Mouse (Mus musculus) large intestine, adult 2 months (tissue): Measurements from ENCODE around the gene Csrnp1. TPM values are rescaled to one million over a fixed set of nuclear protein-coding genes. Genes with fewer than 3 reads are reported as not detected.

ENCODE experiments used
- DNase-seq: peaks from one replicate; pipeline ENCODE4 v3.0.0-alpha.2; 2012; ENCODE audit warnings: low read depth, low spot score
- WGBS: fragments of 180-500 bp; shearing (Covaris S2); methylation state at CpG from one replicate; pipeline ENCODE4 v1.1.7; 2018; 5-methylcytosine and 5-hydroxymethylcytosine counted together
- polyA plus RNA-seq: library from polyadenylated mRNA; depleted of rRNA; stranded (reverse); fragments of >200 nt; gene quantifications from 2 replicates; pipeline ENCODE4 v1.2.3, GENCODE M21; 2012

The Csrnp1 gene
- polyA plus RNA-seq, 1 experiment = 9.8 TPM

- no peak for DNase-seq
- 8% methylated on average over 4 of the region's 4 CpGs for WGBS
Observed at GRCm38 (mm10) chr9:119980770-119981182, 3.7 kb downstream of the Csrnp1 start.

DNA sequence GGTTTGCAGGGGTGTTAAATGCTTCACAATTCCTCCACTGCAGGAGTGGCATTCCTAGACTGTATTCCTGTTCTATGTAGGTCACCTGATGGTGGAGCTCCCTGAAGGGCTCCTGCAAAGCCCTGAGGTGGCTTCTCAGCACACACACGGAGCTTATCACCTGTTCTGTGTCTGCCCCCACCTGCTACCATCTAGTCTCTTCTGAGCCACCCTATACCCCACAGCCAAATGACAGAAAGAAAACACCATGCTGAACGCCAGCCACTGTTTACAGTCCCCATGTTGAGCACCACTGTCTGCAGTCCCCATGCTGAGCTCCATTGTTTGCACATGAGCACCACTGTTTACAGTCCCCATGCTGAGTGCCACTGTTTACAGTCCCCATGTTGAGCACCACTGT, 4.7 kb downstream of the Csrnp1 start:
- 75% methylated on average over 2 of the region's 2 CpGs for WGBS
- no peak for DNase-seq

GRCm38 (mm10) chr9:119978811-119979441, 5.5 kb downstream of the Csrnp1 start:
- WGBS = 78% methylated on average over 6 of the region's 6 CpGs
- no peak for DNase-seq

- 59% methylated on average over 9 of the region's 9 CpGs for WGBS
- no peak for DNase-seq
Observed at GRCm38 (mm10) chr9:119978151-119978810, 6.2 kb downstream of the Csrnp1 start.

DNA sequence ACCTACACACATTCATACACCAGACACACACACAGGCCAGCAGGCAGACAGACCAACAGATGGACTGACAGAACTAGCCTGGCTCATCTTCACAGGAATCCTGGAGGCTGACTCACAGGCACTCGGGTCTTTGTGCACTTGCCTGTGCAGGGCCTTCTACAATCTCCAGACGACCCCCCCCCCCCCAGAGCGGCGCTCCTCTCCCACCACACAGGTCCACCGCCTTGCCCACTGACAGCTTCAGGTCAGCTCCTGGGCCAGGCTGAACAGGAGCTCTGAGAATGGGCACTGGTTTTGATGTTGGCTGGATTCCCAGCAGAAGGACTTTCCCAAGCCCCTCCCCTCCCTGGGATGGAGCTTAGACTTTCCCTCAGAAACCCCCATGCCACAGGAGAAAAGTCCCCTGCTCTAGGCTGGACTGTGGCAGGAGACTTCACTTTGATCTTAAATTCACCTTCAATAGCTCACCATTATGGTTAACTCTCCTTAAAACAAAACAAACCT, 6.8 kb downstream of the Csrnp1 start:
- no peak for DNase-seq
- WGBS = 57% methylated on average over 5 of the region's 5 CpGs

GRCm38 (mm10) chr9:119976704-119977556, 7.5 kb downstream of the Csrnp1 start:
- WGBS = 57% methylated on average over 17 of the region's 17 CpGs
- DNase-seq = no peak

GRCm38 (mm10) chr9:119975286-119975685, 9.2 kb downstream of the Csrnp1 start:
- no peak for DNase-seq
- WGBS = 75% methylated on average over 4 of the region's 4 CpGs

GRCm38 (mm10) chr9:119974609-119975008, 9.8 kb downstream of the Csrnp1 start:
- WGBS = 78% methylated on average over 5 of the region's 5 CpGs
- DNase-seq = no peak

DNA sequence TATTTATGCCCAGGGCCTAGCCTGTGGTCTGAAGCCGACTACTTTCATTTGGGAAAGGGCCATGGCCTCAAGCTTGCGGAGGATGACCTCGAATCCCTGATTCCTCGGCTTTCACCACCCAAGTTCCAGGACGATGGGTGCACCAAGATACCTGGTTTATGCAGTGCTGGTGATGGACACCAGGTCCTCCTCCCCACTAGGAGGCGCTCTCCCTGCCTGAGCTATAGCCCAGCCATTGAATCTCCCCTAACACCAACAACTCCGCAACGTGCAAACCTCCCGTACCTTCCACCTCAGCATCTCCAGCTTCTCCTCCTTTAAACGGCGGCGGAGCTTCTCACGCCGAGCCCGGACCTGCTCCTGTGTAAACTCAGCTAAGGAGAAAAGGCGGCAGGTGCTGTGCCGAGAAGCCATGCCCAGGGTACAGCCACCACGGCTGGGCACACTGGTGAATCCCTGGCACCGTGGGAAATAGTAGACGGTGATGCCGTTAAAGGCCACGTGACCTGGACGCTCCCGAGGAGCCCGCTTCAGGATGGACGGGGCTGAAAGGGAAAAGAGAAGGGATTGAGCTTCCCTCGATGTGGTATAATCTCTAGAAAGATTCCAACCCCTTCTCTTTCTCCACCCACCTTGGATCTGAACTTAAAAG, 10.5 kb downstream of the Csrnp1 start:
- WGBS = 95% methylated on average over 27 of the region's 27 CpGs
- DNase-seq = no peak

GRCm38 (mm10) chr9:119973281-119973680, 11.2 kb downstream of the Csrnp1 start:
- 95% methylated on average over 23 of the region's 23 CpGs for WGBS
- no peak for DNase-seq

GRCm38 (mm10) chr9:119972582-119972981, 11.9 kb downstream of the Csrnp1 start:
- WGBS = 89% methylated on average over 12 of the region's 12 CpGs
- no peak for DNase-seq

GRCm38 (mm10) chr9:119972166-119972565, 12.3 kb downstream of the Csrnp1 start:
- 89% methylated on average over 10 of the region's 10 CpGs for WGBS

GRCm38 (mm10) chr9:119970763-119971656, 13.4 kb downstream of the Csrnp1 start:
- no peak for DNase-seq
- WGBS = 61% methylated on average over 7 of the region's 7 CpGs

More at GRCm38 (mm10) chr9:119972166-119972565, 12.3 kb downstream of the Csrnp1 start:
- no peak for DNase-seq

GRCm38 (mm10) chr9:119970221-119970620, 14.2 kb downstream of the Csrnp1 start:
- WGBS = 59% methylated on average over 6 of the region's 6 CpGs
- DNase-seq = no peak

DNA sequence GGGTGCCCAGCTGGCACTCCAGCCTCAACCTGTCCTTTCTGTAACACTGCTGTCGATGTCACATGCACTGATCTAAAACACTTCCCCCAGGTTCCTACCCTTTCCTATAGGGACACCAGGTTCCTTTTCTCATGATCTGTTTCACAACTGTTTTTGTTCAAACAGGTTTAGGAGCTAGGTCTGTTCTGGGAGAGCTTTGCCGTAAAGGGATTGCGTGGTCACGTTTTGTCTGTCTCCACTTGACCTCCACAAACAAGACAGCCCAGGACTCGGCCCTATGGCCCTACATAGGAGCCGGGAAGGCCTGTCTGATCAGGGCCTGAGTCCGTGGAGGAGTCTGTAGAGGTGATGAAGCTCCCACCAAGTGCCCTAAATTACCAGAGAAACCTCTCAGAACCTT, 14.6 kb downstream of the Csrnp1 start:
- no peak for DNase-seq
- WGBS = 83% methylated on average over 7 of the region's 7 CpGs

DNA sequence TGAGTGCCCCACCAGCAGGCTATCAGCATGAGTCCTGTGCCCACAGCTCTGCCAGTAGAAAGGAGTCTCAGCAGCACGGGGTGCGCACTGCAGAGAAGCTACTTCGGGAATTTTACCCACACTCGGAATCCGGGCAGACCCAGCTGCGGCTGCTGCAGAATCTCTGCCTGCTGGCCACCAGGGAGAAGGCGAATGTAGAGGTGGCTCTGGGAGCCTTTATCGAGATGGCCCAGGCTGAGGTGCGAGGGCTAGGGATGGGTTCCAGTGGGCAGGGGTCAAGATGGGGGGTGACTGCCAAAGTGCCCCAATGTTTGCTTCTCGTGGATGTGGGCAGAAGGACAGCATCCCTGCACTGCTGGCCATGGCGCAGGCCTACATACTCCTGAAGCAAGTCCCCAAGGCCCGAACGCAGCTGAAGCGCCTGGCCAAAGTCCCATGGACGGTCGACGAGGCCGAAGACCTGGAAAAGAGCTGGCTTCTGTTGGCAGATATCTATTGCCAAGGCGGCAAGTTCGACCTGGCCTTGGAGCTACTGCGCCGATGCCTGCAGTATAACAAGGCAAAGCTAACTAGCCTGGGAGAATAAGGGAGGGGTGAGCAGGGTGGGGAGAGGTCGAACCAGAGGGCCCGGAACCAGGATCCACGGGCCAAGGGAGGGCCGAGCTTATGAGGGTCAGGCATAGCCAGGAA, 18.1 kb downstream of the Csrnp1 start:
- 91% methylated on average over 26 of the region's 26 CpGs for WGBS
- DNase-seq = no peak

GRCm38 (mm10) chr9:119965186-119965585, 19.3 kb downstream of the Csrnp1 start:
- 63% methylated on average over 3 of the region's 3 CpGs for WGBS
- no peak for DNase-seq

DNA sequence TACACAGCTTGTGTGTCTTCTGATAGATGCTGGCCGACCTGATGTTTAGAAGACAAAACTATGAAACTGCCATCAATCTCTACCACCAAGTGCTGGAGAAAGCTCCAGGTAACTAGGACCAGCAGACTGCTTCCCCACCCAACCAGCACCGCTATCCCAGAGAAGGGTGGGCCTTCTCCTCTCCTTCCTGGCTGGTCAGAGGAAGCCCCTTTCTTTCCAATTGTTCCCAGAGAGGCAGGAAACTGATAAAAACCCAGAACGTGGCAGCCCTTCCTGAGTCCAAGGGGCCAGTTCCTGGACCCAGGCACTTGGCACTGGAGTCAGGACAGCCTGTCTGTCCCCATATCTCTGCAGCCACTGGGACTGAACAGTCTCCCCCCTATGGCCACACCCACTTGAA, 20.3 kb downstream of the Csrnp1 start:
- no peak for DNase-seq
- WGBS = 68% methylated on average over 3 of the region's 3 CpGs
